Mouse (Mus musculus) heart, embryonic 14.5 days (tissue): ENCODE data around the gene Nmrk2. TPM values are rescaled to one million over a fixed set of nuclear protein-coding genes. Genes with fewer than 3 reads are reported as not detected.

Source experiments
- ATAC-seq: fragments of 200-750 bp; cut with Nextera tagmentation; 2 replicates; pipeline ENCODE4 v1.8.0; 2017; ENCODE audit warnings: low read depth, moderate TSS enrichment; ENCODE audit not compliant: insufficient number of reproducible peaks, insufficient read depth, low FRiP score
- H3K27ac ChIP-seq, 2 experiments: fragments of 200-500 bp in 1 of 2; fragments of 300-500 bp in 1 of 2; sonication (generic) in 1 of 2; replicated peaks in 1 of 2; 2 replicates each; pipeline ENCODE4 v1.5.1; 2012 to 2014; ENCODE audit warnings: low read depth in 2 of 2, low read length in 2 of 2, control low read depth in 1 of 2, mild to moderate bottlenecking in 1 of 2, mixed read lengths in 1 of 2; ENCODE audit not compliant: control insufficient read depth in 1 of 2, insufficient read depth in 1 of 2
- H3K27me3 ChIP-seq: fragments of 300-500 bp; sonication (generic); 2 replicates; pipeline ENCODE4 v1.6.1; 2014; ENCODE audit warnings: mild to moderate bottlenecking, low read length, control low read depth; ENCODE audit not compliant: control insufficient read depth, insufficient read depth
- H3K36me3 ChIP-seq: fragments of 300-500 bp; sonication (generic); 2 replicates; pipeline ENCODE4 v1.6.1; 2014; ENCODE audit warnings: mild to moderate bottlenecking, control low read depth, low read length, mixed read lengths; ENCODE audit not compliant: control insufficient read depth, insufficient read depth
- H3K4me1 ChIP-seq, 2 experiments: fragments of 200-500 bp in 1 of 2; fragments of 300-500 bp in 1 of 2; sonication (generic) in 1 of 2; 2 replicates each; pipeline ENCODE4 v1.6.1; 2012 to 2014; ENCODE audit warnings: low read length in 2 of 2, control low read depth in 1 of 2, mixed read lengths in 1 of 2; ENCODE audit not compliant: control insufficient read depth in 2 of 2, insufficient read depth in 2 of 2
- H3K4me2 ChIP-seq: fragments of 300-500 bp; sonication (generic); 2 replicates; pipeline ENCODE4 v1.6.1; 2014; ENCODE audit warnings: mild to moderate bottlenecking, low read length
- H3K4me3 ChIP-seq, 2 experiments: fragments of 200-500 bp in 1 of 2; fragments of 300-500 bp in 1 of 2; sonication (generic) in 1 of 2; 2 replicates each; pipeline ENCODE4 v1.5.1; 2012 to 2014; ENCODE audit warnings: low read length in 2 of 2, mild to moderate bottlenecking in 2 of 2, control low read depth in 1 of 2, low read depth in 1 of 2, moderate library complexity in 1 of 2; ENCODE audit not compliant: control insufficient read depth in 1 of 2, insufficient read depth in 1 of 2
- H3K9ac ChIP-seq: fragments of 300-500 bp; sonication (generic); 2 replicates; pipeline ENCODE4 v1.6.1; 2014; ENCODE audit warnings: mild to moderate bottlenecking, low read length
- H3K9me3 ChIP-seq: fragments of 300-500 bp; sonication (generic); 2 replicates; pipeline ENCODE4 v1.6.1; 2016; ENCODE audit warnings: low read length, control low read depth; ENCODE audit not compliant: control insufficient read depth
- WGBS: fragments of 180-500 bp; shearing (Covaris S2); extraction: QIAGEN DNeasy Blood & Tissue Kit; methylation state at CpG from one replicate; pipeline ENCODE4 v1.1.7; 2014; 5-methylcytosine and 5-hydroxymethylcytosine counted together
- polyA plus RNA-seq: library from polyadenylated mRNA; unstranded; fragments of >200 nt; fragmentation: Nextera tagmentation; extraction: Ambion mirVana; gene quantifications from 2 replicates; pipeline ENCODE4 v1.2.1, GENCODE M21; 2014

Nmrk2 gene
- polyA plus RNA-seq, 1 experiment from 2014 or later = 8.3 TPM

DNA sequence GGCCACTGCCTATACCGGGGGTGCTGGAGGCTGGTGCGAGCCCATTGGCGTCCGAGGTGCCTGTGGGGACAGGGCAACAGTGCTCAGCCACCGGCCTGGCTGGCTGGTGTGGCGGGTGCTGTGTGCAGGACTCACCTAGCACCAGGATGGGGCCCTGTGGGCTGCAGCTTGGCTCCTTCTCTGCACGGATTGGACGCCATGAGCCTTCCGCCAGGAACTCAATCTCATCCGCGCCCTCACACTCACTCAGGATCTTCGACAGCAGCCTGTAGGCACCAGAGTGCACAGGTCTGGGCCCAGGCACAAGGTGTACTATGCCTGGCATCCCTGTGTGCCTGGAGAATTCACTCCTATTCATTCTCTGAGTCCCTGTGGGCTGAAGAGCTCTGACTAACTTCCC lies 47.5 kb downstream of the Nmrk2 start:
- 85% methylated on average over 12 of the region's 12 CpGs for WGBS

DNA sequence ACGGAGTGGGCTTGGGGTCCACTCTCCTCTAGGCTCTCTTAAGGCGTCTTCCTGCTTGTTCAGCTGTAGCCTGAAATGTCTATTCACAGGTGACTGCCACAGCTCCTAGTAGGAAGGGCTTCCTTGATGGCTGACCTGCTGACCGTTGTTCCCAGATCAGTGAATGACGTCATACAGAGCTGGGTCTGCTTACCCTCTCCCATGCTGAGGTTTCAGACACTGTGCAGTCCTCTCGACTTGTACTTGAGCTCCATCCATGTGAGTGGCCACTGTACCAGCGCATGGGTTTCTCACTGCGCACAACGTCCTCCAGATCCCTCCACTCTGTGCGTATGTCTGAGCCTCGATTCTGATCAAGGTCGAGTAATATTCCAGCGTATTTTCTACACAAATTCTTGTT lies 49.2 kb downstream of the Nmrk2 start:
- Histone ChIP-seq H3K36me3 (peaks cover 82% of the 10 kb centered on the region), H3K9me3 (no peaks in the 10 kb centered on the region), H3K27me3 (no peaks in the 10 kb centered on the region), H3K9ac (0 out of 2 replicates have a peak overlapping the region, but pooled peaks have one; percentile 7), H3K4me3 (no peak overlapping the region), H3K27ac (peak overlapping the region; percentile 31 to 45), H3K4me2 (no peak overlapping the region), H3K4me1 (peaks cover 7 to 9% of the 10 kb centered on the region in 2 experiments)
- 56% methylated on average over 12 of the region's 12 CpGs for WGBS
- no peak for ATAC-seq

More for the DNA sequence above, 47.5 kb downstream of the Nmrk2 start:
- H3K4me2 ChIP-seq = no peak overlapping the region
- no peaks in the 10 kb centered on the region for H3K27me3 ChIP-seq
- H3K9ac ChIP-seq = no peak overlapping the region
- H3K27ac ChIP-seq = no peak overlapping the region
- H3K4me1 ChIP-seq = peaks cover 7 to 9% of the 10 kb centered on the region in 2 experiments
- peaks cover 82% of the 10 kb centered on the region for H3K36me3 ChIP-seq
- H3K9me3 ChIP-seq = no peaks in the 10 kb centered on the region
- ATAC-seq = no peak
- no peak overlapping the region for H3K4me3 ChIP-seq

DNA sequence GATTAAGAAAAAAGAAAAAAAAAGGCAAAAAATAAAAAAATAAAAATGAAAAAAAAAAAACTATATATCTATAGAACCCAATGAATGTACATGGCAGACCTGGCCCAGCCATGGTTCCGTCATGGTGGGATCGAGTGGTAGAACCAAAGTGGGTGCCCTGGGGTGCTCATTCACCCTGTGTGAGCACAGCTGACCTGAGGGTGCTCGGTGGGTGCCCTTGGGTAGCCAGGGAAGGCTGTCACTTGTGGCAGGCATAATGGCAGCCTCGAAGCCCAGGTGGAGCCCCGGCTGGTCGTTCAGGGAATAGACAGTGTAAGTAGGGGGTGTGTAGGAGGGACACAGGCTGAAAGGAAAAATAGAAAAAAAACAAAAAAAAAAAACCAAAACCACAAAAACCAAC lies 50.6 kb downstream of the Nmrk2 start:
- Histone ChIP-seq H3K27ac (no peak overlapping the region), H3K9me3 (no peaks in the 10 kb centered on the region), H3K9ac (no peak overlapping the region), H3K27me3 (no peaks in the 10 kb centered on the region), H3K4me2 (no peak overlapping the region), H3K4me1 (peaks cover 7 to 9% of the 10 kb centered on the region in 2 experiments), H3K36me3 (peaks cover 82% of the 10 kb centered on the region), H3K4me3 (no peak overlapping the region)
- WGBS = 67% methylated on average over 6 of the region's 6 CpGs
- ATAC-seq = no peak

Other genes with a start within 250 kb of the Nmrk2 start
- gene Gng7, start 187.1 kb downstream of the Nmrk2 start, polyA plus RNA-seq = 1.2 and 1.4 TPM in 2 replicates
- gene Diras1, start 176.4 kb downstream of the Nmrk2 start, polyA plus RNA-seq = not detected in 2 replicates
- gene Slc39a3, start 164.6 kb downstream of the Nmrk2 start, polyA plus RNA-seq = 5.0 and 5.2 TPM in 2 replicates
- gene Sgta, start 141.9 kb downstream of the Nmrk2 start, polyA plus RNA-seq = 133 and 136 TPM in 2 replicates
- gene Thop1, start 132.0 kb downstream of the Nmrk2 start, polyA plus RNA-seq = 18.0 and 20.8 TPM in 2 replicates
- 0.27 and 0.46 TPM in 2 replicates for gene Creb3l3, start 103.2 kb downstream of the Nmrk2 start, polyA plus RNA-seq
- 147 and 159 TPM in 2 replicates for gene Map2k2, start 96.1 kb downstream of the Nmrk2 start, polyA plus RNA-seq
- gene Zbtb7a, start 66.8 kb downstream of the Nmrk2 start, polyA plus RNA-seq = 16.8 and 18.8 TPM in 2 replicates
- 33.5 and 34.0 TPM in 2 replicates for gene Pias4, start 34.1 kb downstream of the Nmrk2 start, polyA plus RNA-seq
- 331 and 337 TPM in 2 replicates for gene Eef2, start 25.4 kb downstream of the Nmrk2 start, polyA plus RNA-seq
- 41.5 and 51.0 TPM in 2 replicates for gene Dapk3, start 19.0 kb downstream of the Nmrk2 start, polyA plus RNA-seq
- not detected in 2 replicates for gene 4930442H23Rik, start 18.2 kb downstream of the Nmrk2 start, polyA plus RNA-seq
- 0.74 and 0.80 TPM in 2 replicates for gene Atcay, start 28.8 kb upstream of the Nmrk2 start, polyA plus RNA-seq
- 5.0 and 7.3 TPM in 2 replicates for gene Zfr2, start 31.1 kb upstream of the Nmrk2 start, polyA plus RNA-seq
- gene Matk, start 50.9 kb upstream of the Nmrk2 start, polyA plus RNA-seq = 0.91 and 1.3 TPM in 2 replicates
- gene Mrpl54, start 64.9 kb upstream of the Nmrk2 start, polyA plus RNA-seq = 274 and 298 TPM in 2 replicates
- gene Apba3, start 64.9 kb upstream of the Nmrk2 start, polyA plus RNA-seq = 38.8 and 39.8 TPM in 2 replicates
- gene Tjp3, start 89.5 kb upstream of the Nmrk2 start, polyA plus RNA-seq = 1.8 and 2.2 TPM in 2 replicates
- 31.4 and 33.7 TPM in 2 replicates for gene Pip5k1c, start 90.9 kb upstream of the Nmrk2 start, polyA plus RNA-seq
- 16.6 and 16.9 TPM in 2 replicates for gene Cactin, start 119.1 kb upstream of the Nmrk2 start, polyA plus RNA-seq
- 9.5 and 11.3 TPM in 2 replicates for gene Tbxa2r, start 126.7 kb upstream of the Nmrk2 start, polyA plus RNA-seq
- 0.11 TPM in 1 of 2 replicates, not detected in the other for gene Gipc3, start 141.2 kb upstream of the Nmrk2 start, polyA plus RNA-seq
- gene Hmg20b, start 148.4 kb upstream of the Nmrk2 start, polyA plus RNA-seq = 94.2 and 97.0 TPM in 2 replicates
- 3.7 and 6.5 TPM in 2 replicates for gene Mfsd12, start 155.4 kb upstream of the Nmrk2 start, polyA plus RNA-seq
- 0.28 and 0.38 TPM in 2 replicates for gene 4930404N11Rik, start 163.8 kb upstream of the Nmrk2 start, polyA plus RNA-seq
- gene Fzr1, start 176.5 kb upstream of the Nmrk2 start, polyA plus RNA-seq = 64.6 and 67.0 TPM in 2 replicates
- gene Dohh, start 182.4 kb upstream of the Nmrk2 start, polyA plus RNA-seq = 52.6 and 53.5 TPM in 2 replicates
- gene Gm48551, start 182.4 kb upstream of the Nmrk2 start, polyA plus RNA-seq = 1.7 and 2.0 TPM in 2 replicates
- gene Gm48552, start 187.0 kb upstream of the Nmrk2 start, polyA plus RNA-seq = 1.0 TPM in 2 replicates
- gene Smim24, start 191.0 kb upstream of the Nmrk2 start, polyA plus RNA-seq = 3.8 and 4.7 TPM in 2 replicates